Mouse (Mus musculus) cortical plate, adult 2 months (tissue): ENCODE results near the gene Mrpl2.

Experiments
- CTCF ChIP-seq: fragments of 200-500 bp; IDR thresholded peaks from 2 replicates; pipeline ENCODE4 v1.5.1; 2011; ENCODE audit warnings: mild to moderate bottlenecking, control low read depth, low read length; ENCODE audit not compliant: insufficient read depth; ENCODE audit errors: extremely low read depth
- POLR2A ChIP-seq: fragments of 200-500 bp; IDR thresholded peaks from 2 replicates; pipeline ENCODE4 v1.6.1; 2011; ENCODE audit warnings: mild to moderate bottlenecking, low read length, control low read depth; ENCODE audit not compliant: insufficient read depth; ENCODE audit errors: extremely low read depth

DNA sequence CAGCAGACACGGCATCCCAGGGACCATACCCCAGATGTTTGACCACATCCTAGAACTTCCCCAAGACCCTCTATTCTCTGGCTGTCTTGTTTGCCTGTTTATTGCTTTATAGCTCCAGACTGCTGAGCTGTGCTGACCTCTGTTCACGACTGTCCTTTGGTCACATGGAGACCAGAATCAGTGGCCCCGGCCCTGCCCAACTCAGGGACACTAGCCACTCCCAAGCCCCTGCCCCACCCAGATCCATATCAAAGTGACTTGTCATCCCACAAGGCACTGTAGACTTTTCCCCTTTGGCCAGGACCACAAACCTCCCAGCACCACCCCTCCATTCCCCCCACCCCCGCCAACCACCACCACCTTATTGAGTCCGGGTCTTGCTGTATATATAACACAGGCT is 53.2 kb downstream of the Mrpl2 start:
- TF ChIP-seq CTCF = no peak
- no peak for TF ChIP-seq POLR2A
